Comparison of ENCODE assay signal across 20 mouse cellular contexts in genomic region chr14:103984349-103984748, GRCm38 (mm10).
DNase-seq lines count a peak whose midpoint lies in the region; ATAC-seq lines count a peak whose summit lies in the region.
"Had no signal": no experiment of that assay in that cellular context is flagged by ENCODE, and none has a peak within 500 bp of the region (broad histone marks: within the 10 kb centered on the region; RNA-seq: fewer than 3 reads in every experiment).

No protein-coding gene starts in this region.

- ATAC-seq in hindbrain, embryonic 16.5 days = no peak
- peak; percentile 65 for ATAC-seq in megakaryocyte, adult 5-6 weeks (ENCODE audit: poor library complexity, severe bottlenecking)
- no peak for ATAC-seq in erythroblast, adult 5-6 weeks (replicated peaks; ENCODE audit: low FRiP score, poor library complexity, severe bottlenecking)
- ATAC-seq: forebrain, embryonic 15.5 days; forebrain, postnatal 0 days had no signal

- H3K9me3 ChIP-seq in hindbrain, embryonic 10.5 days = no peaks in the 10 kb centered on the region
- no peaks in the 10 kb centered on the region for H3K9me3 ChIP-seq in hindbrain, embryonic 16.5 days (ENCODE audit: control insufficient read depth, low read length)
- H3K9me3 ChIP-seq: embryonic facial prominence, embryonic 13.5 days; embryonic facial prominence, embryonic 15.5 days; forebrain, embryonic 13.5 days; forebrain, embryonic 15.5 days had no signal

- H3K4me1 ChIP-seq in hindbrain, embryonic 10.5 days (replicated peaks) = no peaks in the 10 kb centered on the region
- H3K4me1 ChIP-seq in hindbrain, embryonic 16.5 days (ENCODE audit: control insufficient read depth, insufficient read depth, low read depth, low read length) = no peaks in the 10 kb centered on the region
- H3K4me1 ChIP-seq: embryonic facial prominence, embryonic 13.5 days; embryonic facial prominence, embryonic 15.5 days; forebrain, embryonic 15.5 days had no signal

- 93% methylated on average over 5 of the region's 5 CpGs for WGBS in hindbrain, embryonic 10.5 days
- WGBS in hindbrain, embryonic 16.5 days = 92% methylated on average over 5 of the region's 5 CpGs

- DNase-seq in hindbrain, embryonic 10.5 days (ENCODE audit: low spot score) = no peak
- DNase-seq in 416B (ENCODE audit: low read depth) = peak; percentile 46
- no peak for DNase-seq in heart, postnatal 10 days
- DNase-seq: adrenal gland, adult 8-10 months; adrenal gland, postnatal 14 days; adrenal gland, postnatal 36 days; cerebellum, adult 11-12 months; cerebellum, adult 2 months; cerebellum, adult 9-10 months; cerebellum, postnatal 10 days; cerebellum, postnatal 25 days; embryo, embryonic 11 days; forebrain, postnatal 0 days had no signal

- H3K27me3 ChIP-seq in hindbrain, embryonic 10.5 days (ENCODE audit: insufficient read depth, poor library complexity, severe bottlenecking) = no peaks in the 10 kb centered on the region
- H3K27me3 ChIP-seq in hindbrain, embryonic 16.5 days (replicated peaks; ENCODE audit: control insufficient read depth, insufficient read depth, low read length) = no peaks in the 10 kb centered on the region
- H3K27me3 ChIP-seq: embryonic facial prominence, embryonic 13.5 days; embryonic facial prominence, embryonic 15.5 days; forebrain, embryonic 13.5 days; forebrain, embryonic 15.5 days had no signal

- intact Hi-C loops in heart, postnatal 10 days (cut with DNase I) = no loop called here

- no peaks in the 10 kb centered on the region for H3K36me3 ChIP-seq in hindbrain, embryonic 10.5 days
- no peaks in the 10 kb centered on the region for H3K36me3 ChIP-seq in hindbrain, embryonic 16.5 days (ENCODE audit: control insufficient read depth, insufficient read depth, low read length)
- H3K36me3 ChIP-seq: embryonic facial prominence, embryonic 13.5 days; embryonic facial prominence, embryonic 15.5 days; forebrain, embryonic 15.5 days had no signal

- H3K9ac ChIP-seq in hindbrain, embryonic 16.5 days (ENCODE audit: low read depth, low read length) = no peak overlapping the region
- H3K9ac ChIP-seq: embryonic facial prominence, embryonic 13.5 days; embryonic facial prominence, embryonic 15.5 days; forebrain, embryonic 13.5 days; forebrain, embryonic 15.5 days; forebrain, postnatal 0 days had no signal

- H3K4me3 ChIP-seq in hindbrain, embryonic 10.5 days = no peak overlapping the region
- no peak overlapping the region for H3K4me3 ChIP-seq in hindbrain, embryonic 16.5 days (ENCODE audit: low read length)
- H3K4me3 ChIP-seq: embryonic facial prominence, embryonic 13.5 days; embryonic facial prominence, embryonic 15.5 days; forebrain, embryonic 13.5 days; forebrain, embryonic 15.5 days had no signal

- H3K4me2 ChIP-seq in hindbrain, embryonic 16.5 days (ENCODE audit: low read length) = no peak overlapping the region
- H3K4me2 ChIP-seq: embryonic facial prominence, embryonic 13.5 days; embryonic facial prominence, embryonic 15.5 days; forebrain, embryonic 13.5 days; forebrain, embryonic 15.5 days had no signal

- 0 out of 2 replicates have a peak overlapping the region, but pooled peaks have one; percentile 35 for H3K27ac ChIP-seq in hindbrain, embryonic 10.5 days
- no peak overlapping the region for H3K27ac ChIP-seq in hindbrain, embryonic 16.5 days (ENCODE audit: low read depth, low read length)
- H3K27ac ChIP-seq: embryonic facial prominence, embryonic 13.5 days; embryonic facial prominence, embryonic 15.5 days; forebrain, embryonic 13.5 days; forebrain, embryonic 15.5 days had no signal
